Mouse (Mus musculus): ENCODE measurements around the gene Ets1. TPM values are rescaled to one million over a fixed set of nuclear protein-coding genes. Genes with fewer than 3 reads are reported as not detected.

The Ets1 gene
- polyA plus RNA-seq, 1 experiment from 2014 or later, result 18.9 TPM

- Histone ChIP-seq H3K9ac (replicated peaks) (no peak overlapping the region), H3K36me3 (no peaks in the 10 kb centered on the region), H3K27me3 (peaks cover 89% of the 10 kb centered on the region), H3K9me3 (no peaks in the 10 kb centered on the region), H3K4me3 (replicated peaks) (no peak overlapping the region), H3K4me1 (replicated peaks) (peaks cover 30% of the 10 kb centered on the region), H3K4me2 (replicated peaks) (no peak overlapping the region), H3K27ac (no peak overlapping the region)
- no peak for ATAC-seq
- WGBS, result 81% methylated on average over 3 of the region's 3 CpGs
These were observed 37.9 kb downstream of the Ets1 start for GRCm38 (mm10) chr9:32673923-32674322.

- H3K36me3 ChIP-seq, result no peaks in the 10 kb centered on the region
- H3K9me3 ChIP-seq, result no peaks in the 10 kb centered on the region
- peaks cover 30% of the 10 kb centered on the region for H3K4me1 ChIP-seq (replicated peaks)
- peak; percentile 93 for ATAC-seq
- no peak overlapping the region for H3K4me3 ChIP-seq (replicated peaks)
- no peak overlapping the region for H3K27ac ChIP-seq
- peaks cover 90% of the 10 kb centered on the region for H3K27me3 ChIP-seq
- H3K9ac ChIP-seq (replicated peaks), result no peak overlapping the region
- WGBS, result 4% methylated on average over 9 of the region's 9 CpGs
- peak overlapping the region; percentile 22; the same call in 1 of the 2 replicates for H3K4me2 ChIP-seq (replicated peaks)
These were observed 39.8 kb downstream of the Ets1 start for GRCm38 (mm10) chr9:32675671-32676409.

GRCm38 (mm10) chr9:32676480-32676879 lies 40.5 kb downstream of the Ets1 start:
- Histone ChIP-seq H3K4me1 (replicated peaks) (peaks cover 29% of the 10 kb centered on the region), H3K27me3 (peaks cover 89% of the 10 kb centered on the region), H3K36me3 (no peaks in the 10 kb centered on the region), H3K4me2 (replicated peaks) (0 out of 2 replicates have a peak overlapping the region, but pooled peaks have one; percentile 22), H3K9me3 (no peaks in the 10 kb centered on the region), H3K9ac (replicated peaks) (no peak overlapping the region), H3K4me3 (replicated peaks) (no peak overlapping the region), H3K27ac (no peak overlapping the region)
- WGBS, result 5% methylated on average over 3 of the region's 3 CpGs
- peak; percentile 54; the same call in 1 of the 2 replicates for ATAC-seq

GRCm38 (mm10) chr9:32677646-32678045 lies 41.6 kb downstream of the Ets1 start:
- ATAC-seq, result no peak
- peaks cover 18% of the 10 kb centered on the region for H3K4me1 ChIP-seq (replicated peaks)
- H3K27me3 ChIP-seq, result peaks cover 89% of the 10 kb centered on the region
- no peak overlapping the region for H3K27ac ChIP-seq
- no peaks in the 10 kb centered on the region for H3K36me3 ChIP-seq
- no peak overlapping the region for H3K4me2 ChIP-seq (replicated peaks)
- H3K9ac ChIP-seq (replicated peaks), result no peak overlapping the region
- no peaks in the 10 kb centered on the region for H3K9me3 ChIP-seq
- 85% methylated on average over 6 of the region's 6 CpGs for WGBS
- no peak overlapping the region for H3K4me3 ChIP-seq (replicated peaks)

GRCm38 (mm10) chr9:32678120-32678757 lies 42.2 kb downstream of the Ets1 start:
- Histone ChIP-seq H3K4me2 (replicated peaks) (no peak overlapping the region), H3K4me1 (replicated peaks) (peaks cover 16% of the 10 kb centered on the region)
- no peak for ATAC-seq

GRCm38 (mm10) chr9:32679531-32679930 lies 43.5 kb downstream of the Ets1 start:
- no peak overlapping the region for H3K9ac ChIP-seq (replicated peaks)
- H3K9me3 ChIP-seq, result no peaks in the 10 kb centered on the region
- H3K4me3 ChIP-seq (replicated peaks), result no peak overlapping the region
- peaks cover 87% of the 10 kb centered on the region for H3K27me3 ChIP-seq
- H3K27ac ChIP-seq, result no peak overlapping the region
- H3K4me2 ChIP-seq (replicated peaks), result no peak overlapping the region
- H3K4me1 ChIP-seq (replicated peaks), result peaks cover 16% of the 10 kb centered on the region
- WGBS, result 86% methylated on average over 6 of the region's 6 CpGs
- no peak for ATAC-seq
- H3K36me3 ChIP-seq, result no peaks in the 10 kb centered on the region

More at GRCm38 (mm10) chr9:32678120-32678757, 42.2 kb downstream of the Ets1 start:
- no peak overlapping the region for H3K27ac ChIP-seq
- H3K9ac ChIP-seq (replicated peaks), result no peak overlapping the region
- WGBS, result 61% methylated on average over 4 of the region's 4 CpGs
- H3K36me3 ChIP-seq, result no peaks in the 10 kb centered on the region
- no peaks in the 10 kb centered on the region for H3K9me3 ChIP-seq
- H3K4me3 ChIP-seq (replicated peaks), result no peak overlapping the region
- H3K27me3 ChIP-seq, result peaks cover 88% of the 10 kb centered on the region

- WGBS, result 91% methylated on average over 2 of the region's 2 CpGs
- no peak overlapping the region for H3K4me3 ChIP-seq (replicated peaks)
- peaks cover 87% of the 10 kb centered on the region for H3K27me3 ChIP-seq
- H3K36me3 ChIP-seq, result no peaks in the 10 kb centered on the region
- no peaks in the 10 kb centered on the region for H3K9me3 ChIP-seq
- H3K4me1 ChIP-seq (replicated peaks), result peaks cover 15% of the 10 kb centered on the region
- no peak overlapping the region for H3K27ac ChIP-seq
- ATAC-seq, result no peak
- H3K9ac ChIP-seq (replicated peaks), result no peak overlapping the region
- H3K4me2 ChIP-seq (replicated peaks), result no peak overlapping the region
These were observed 44.2 kb downstream of the Ets1 start for GRCm38 (mm10) chr9:32680201-32680600.

- Histone ChIP-seq H3K4me3 (replicated peaks) (no peak overlapping the region), H3K4me2 (replicated peaks) (no peak overlapping the region), H3K9me3 (no peaks in the 10 kb centered on the region), H3K36me3 (no peaks in the 10 kb centered on the region), H3K27ac (no peak overlapping the region), H3K4me1 (replicated peaks) (peaks cover 14% of the 10 kb centered on the region), H3K27me3 (peaks cover 96% of the 10 kb centered on the region), H3K9ac (replicated peaks) (no peak overlapping the region)
- peak; percentile 93 for ATAC-seq
- 7% methylated on average over 8 of the region's 8 CpGs for WGBS
These were observed 50.0 kb downstream of the Ets1 start for GRCm38 (mm10) chr9:32685793-32686558.

GRCm38 (mm10) chr9:32688351-32688750 lies 52.3 kb downstream of the Ets1 start:
- H3K27me3 ChIP-seq, result peaks cover 98% of the 10 kb centered on the region
- no peak for ATAC-seq
- WGBS, result 52% methylated on average over 2 of the region's 2 CpGs
- H3K4me3 ChIP-seq (replicated peaks), result no peak overlapping the region
- H3K4me1 ChIP-seq (replicated peaks), result peaks cover 20% of the 10 kb centered on the region
- no peak overlapping the region for H3K9ac ChIP-seq (replicated peaks)
- H3K9me3 ChIP-seq, result no peaks in the 10 kb centered on the region
- H3K27ac ChIP-seq, result no peak overlapping the region
- no peaks in the 10 kb centered on the region for H3K36me3 ChIP-seq
- H3K4me2 ChIP-seq (replicated peaks), result no peak overlapping the region

- H3K9me3 ChIP-seq, result no peaks in the 10 kb centered on the region
- H3K27ac ChIP-seq, result no peak overlapping the region
- no peak overlapping the region for H3K4me3 ChIP-seq (replicated peaks)
- no peaks in the 10 kb centered on the region for H3K36me3 ChIP-seq
- H3K27me3 ChIP-seq, result peaks cover 98% of the 10 kb centered on the region
- H3K4me2 ChIP-seq (replicated peaks), result no peak overlapping the region
- 56% methylated on average over 12 of the region's 12 CpGs for WGBS
- no peak overlapping the region for H3K9ac ChIP-seq (replicated peaks)
- H3K4me1 ChIP-seq (replicated peaks), result peaks cover 17% of the 10 kb centered on the region
- no peak for ATAC-seq
These were observed 55.3 kb downstream of the Ets1 start for GRCm38 (mm10) chr9:32691151-32691925.

GRCm38 (mm10) chr9:32692944-32693343 lies 56.9 kb downstream of the Ets1 start:
- WGBS, result 81% methylated on average over 2 of the region's 2 CpGs
- Histone ChIP-seq H3K36me3 (no peaks in the 10 kb centered on the region), H3K4me3 (replicated peaks) (no peak overlapping the region), H3K4me1 (replicated peaks) (peaks cover 14% of the 10 kb centered on the region), H3K9me3 (no peaks in the 10 kb centered on the region), H3K9ac (replicated peaks) (no peak overlapping the region), H3K4me2 (replicated peaks) (no peak overlapping the region), H3K27ac (no peak overlapping the region), H3K27me3 (peaks cover 98% of the 10 kb centered on the region)
- ATAC-seq, result no peak

All from midbrain, embryonic 13.5 days (tissue).